Comparison of ENCODE assay signal across 14 mouse cellular contexts in the genomic region with DNA sequence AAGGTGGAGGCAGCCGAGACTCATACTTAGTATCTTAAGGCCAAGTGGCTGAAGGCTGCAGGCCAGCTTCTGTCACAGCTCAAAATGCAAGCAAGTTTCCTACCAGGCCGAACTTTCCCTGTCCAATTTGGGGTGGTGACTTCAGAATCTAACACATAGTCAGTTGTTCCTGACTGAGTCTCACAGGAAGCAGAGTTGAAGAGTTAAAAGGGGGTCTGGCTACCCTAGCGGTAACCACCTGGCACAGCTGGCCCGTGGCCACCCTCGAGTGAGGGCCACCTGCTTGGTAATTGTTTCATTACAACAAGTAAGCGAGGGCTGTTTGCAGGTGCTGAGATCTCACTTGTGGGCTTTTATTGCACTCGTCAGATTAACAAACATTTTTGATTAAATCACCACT. TPM values are rescaled to one million over a fixed set of nuclear protein-coding genes. Genes with fewer than 3 reads are reported as not detected.
DNase-seq lines count a peak whose midpoint lies in the region; ATAC-seq and TF ChIP-seq lines count a peak whose summit lies in the region.
"Had no signal": no experiment of that assay in that cellular context is flagged by ENCODE, and none has a peak within 500 bp of the region (broad histone marks: within the 10 kb centered on the region; RNA-seq: fewer than 3 reads in every experiment).

No protein-coding gene starts in this region.

- TF ChIP-seq CTCF in forebrain, postnatal 0 days (IDR thresholded peaks at IDR 0.05; ENCODE audit: low read depth) = no peak
- TF ChIP-seq CTCF in layer of hippocampus, adult 2 months (conservative IDR thresholded peaks at IDR 0.05) = no peak
- TF ChIP-seq CTCF in brain, embryonic 14.5 days (IDR thresholded peaks at IDR 0.05; ENCODE audit: borderline replicate concordance, extremely low read depth, insufficient read depth, insufficient read length) = no peak

- intact Hi-C loops in gastrocnemius, postnatal 14 days (cut with DNase I; ENCODE audit: low total_unique reads) = no loop called here

- H3K4me2 ChIP-seq in forebrain, postnatal 0 days (ENCODE audit: low read depth) = no peak overlapping the region
- H3K4me2 ChIP-seq: embryonic facial prominence, embryonic 12.5 days had no signal

- peaks cover 72% of the 10 kb centered on the region for H3K4me1 ChIP-seq in forebrain, embryonic 10.5 days
- H3K4me1 ChIP-seq in forebrain, postnatal 0 days (ENCODE audit: insufficient read depth) = peaks cover 34% of the 10 kb centered on the region
- peaks cover 75% of the 10 kb centered on the region for H3K4me1 ChIP-seq in limb, embryonic 10.5 days

- no peaks in the 10 kb centered on the region for H3K27me3 ChIP-seq in forebrain, embryonic 10.5 days (ENCODE audit: poor library complexity, severe bottlenecking)
- no peaks in the 10 kb centered on the region for H3K27me3 ChIP-seq in forebrain, postnatal 0 days (ENCODE audit: insufficient read depth, low read length)
- no peaks in the 10 kb centered on the region for H3K27me3 ChIP-seq in limb, embryonic 10.5 days (ENCODE audit: low read depth, poor library complexity, severe bottlenecking)
- H3K27me3 ChIP-seq: embryonic facial prominence, embryonic 12.5 days had no signal

- WGBS in forebrain, embryonic 10.5 days = 81% methylated on average over 7 of the region's 7 CpGs
- WGBS in forebrain, postnatal 0 days = 30% methylated on average over 7 of the region's 7 CpGs
- WGBS in limb, embryonic 10.5 days = 58% methylated on average over 7 of the region's 7 CpGs

- 0 out of 2 replicates have a peak overlapping the region, but pooled peaks have one; percentile 25 for H3K27ac ChIP-seq in forebrain, embryonic 10.5 days
- H3K27ac ChIP-seq in forebrain, postnatal 0 days (ENCODE audit: low read depth, low read length) = no peak overlapping the region
- 0 out of 2 replicates have a peak overlapping the region, but pooled peaks have one; percentile 21 for H3K27ac ChIP-seq in layer of hippocampus, adult 2 months
- H3K27ac ChIP-seq in limb, embryonic 10.5 days = peak overlapping the region; percentile 37; the same call in 1 of the 2 replicates
- H3K27ac ChIP-seq: macrophage had no signal

- no peak for ATAC-seq in forebrain, postnatal 0 days

- H3K36me3 ChIP-seq in forebrain, embryonic 10.5 days (replicated peaks) = peaks cover 16% of the 10 kb centered on the region; the same call in 1 of the 2 replicates
- H3K36me3 ChIP-seq in forebrain, postnatal 0 days (ENCODE audit: insufficient read depth) = no peaks in the 10 kb centered on the region
- H3K36me3 ChIP-seq in limb, embryonic 10.5 days = peaks cover 16% of the 10 kb centered on the region

- H3K9me3 ChIP-seq in forebrain, embryonic 10.5 days = no peaks in the 10 kb centered on the region
- H3K9me3 ChIP-seq in forebrain, postnatal 0 days (ENCODE audit: low read length) = no peaks in the 10 kb centered on the region
- no peaks in the 10 kb centered on the region for H3K9me3 ChIP-seq in limb, embryonic 10.5 days (replicated peaks)
- H3K9me3 ChIP-seq: embryonic facial prominence, embryonic 12.5 days had no signal

- no peak for TF ChIP-seq POLR2A in brain, embryonic 14.5 days (IDR thresholded peaks at IDR 0.05; ENCODE audit: borderline replicate concordance, extremely low read depth, insufficient read depth, insufficient read length, poor library complexity, severe bottlenecking)

- H3K9ac ChIP-seq in forebrain, postnatal 0 days = no peak overlapping the region
- H3K9ac ChIP-seq: embryonic facial prominence, embryonic 12.5 days had no signal

- H3K4me3 ChIP-seq in forebrain, embryonic 10.5 days = no peak overlapping the region
- no peak overlapping the region for H3K4me3 ChIP-seq in forebrain, postnatal 0 days (ENCODE audit: low read depth, low read length)
- no peak overlapping the region for H3K4me3 ChIP-seq in layer of hippocampus, adult 2 months
- H3K4me3 ChIP-seq in limb, embryonic 10.5 days = no peak overlapping the region
- H3K4me3 ChIP-seq: embryonic facial prominence, embryonic 12.5 days had no signal

- no peak for DNase-seq in forebrain, embryonic 10.5 days (ENCODE audit: extremely low spot score, low spot score)
- DNase-seq in forebrain, postnatal 0 days = no peak
- DNase-seq in layer of hippocampus, adult 2 months (ENCODE audit: low spot score in 2 of 2) = no peak
- no peak for DNase-seq in layer of hippocampus, postnatal 10 days (ENCODE audit: low spot score in 2 of 2)
- peak; percentile 74 for DNase-seq in brain, embryonic 14.5 days (ENCODE audit: low read depth)
- no peak for DNase-seq in limb, embryonic 10.5 days (ENCODE audit: low spot score)
- DNase-seq in gastrocnemius, postnatal 14 days = no peak
- DNase-seq: adrenal gland, postnatal 36 days; gastrocnemius, postnatal 36 days; kidney, adult 9 months; layer of hippocampus, adult 9-11 months; lung, adult 18-20 months had no signal

RNA-seq across cellular contexts. Expression of a gene that starts 4.3 kb away (rescaled TPM):
- polyA plus RNA-seq in forebrain, embryonic 10.5 days (2016; fragmentation: Nextera tagmentation; extraction: Ambion mirVana) = 16.0 and 17.9 TPM in 2 replicates
- total RNA-seq in forebrain, postnatal 0 days (2014; rRNA removed) = 7.7 and 8.8 TPM in 2 replicates
- 7.4 and 7.7 TPM in 2 replicates for polyA plus RNA-seq in forebrain, postnatal 0 days (2015; fragmentation: Nextera tagmentation; extraction: Ambion mirVana)
- 10 to 100 TPM; 26.6 TPM for total RNA-seq in layer of hippocampus, adult 2 months (2021)
- total RNA-seq in layer of hippocampus, postnatal 10 days (2021) = 10 to 100 TPM; 15.3 to 20.1 TPM
- polyA plus RNA-seq in brain, embryonic 14.5 days (2012; rRNA removed) = 18.2 and 19.1 TPM in 2 replicates
- polyA plus RNA-seq in limb, embryonic 10.5 days (2016; fragmentation: Nextera tagmentation; extraction: Ambion mirVana) = 16.2 and 21.4 TPM in 2 replicates
- 1 to 10 TPM; 5.5 to 6.2 TPM for total RNA-seq in gastrocnemius, postnatal 14 days (2021)

RNA-seq across cellular contexts. Expression of a gene that starts 52.2 kb away (rescaled TPM):
- polyA plus RNA-seq in forebrain, embryonic 10.5 days (2016; fragmentation: Nextera tagmentation; extraction: Ambion mirVana) = 139 and 156 TPM in 2 replicates
- 59.9 and 81.9 TPM in 2 replicates for total RNA-seq in forebrain, postnatal 0 days (2014; rRNA removed)
- 76.9 and 92.3 TPM in 2 replicates for polyA plus RNA-seq in forebrain, postnatal 0 days (2015; fragmentation: Nextera tagmentation; extraction: Ambion mirVana)
- total RNA-seq in layer of hippocampus, adult 2 months (2021) = 100 to 1,000 TPM; 111 to 115 TPM
- 10 to 100 TPM; 86.9 to 93.1 TPM for total RNA-seq in layer of hippocampus, postnatal 10 days (2021)
- 57.2 and 59.1 TPM in 2 replicates for polyA plus RNA-seq in brain, embryonic 14.5 days (2012; rRNA removed)
- polyA plus RNA-seq in limb, embryonic 10.5 days (2016; fragmentation: Nextera tagmentation; extraction: Ambion mirVana) = 124 and 134 TPM in 2 replicates
- 10 to 100 TPM; 36.7 to 38.8 TPM for total RNA-seq in gastrocnemius, postnatal 14 days (2021)
